Mouse (Mus musculus): Measurements from ENCODE around the gene Gm973.

Gm973 gene

GRCm38 (mm10) chr1:59584656-59585410 is 68.8 kb downstream of the Gm973 start:
- DNase-seq (ENCODE audit: low spot score in 2 of 2), result peak; percentile 48 to 55

DNA sequence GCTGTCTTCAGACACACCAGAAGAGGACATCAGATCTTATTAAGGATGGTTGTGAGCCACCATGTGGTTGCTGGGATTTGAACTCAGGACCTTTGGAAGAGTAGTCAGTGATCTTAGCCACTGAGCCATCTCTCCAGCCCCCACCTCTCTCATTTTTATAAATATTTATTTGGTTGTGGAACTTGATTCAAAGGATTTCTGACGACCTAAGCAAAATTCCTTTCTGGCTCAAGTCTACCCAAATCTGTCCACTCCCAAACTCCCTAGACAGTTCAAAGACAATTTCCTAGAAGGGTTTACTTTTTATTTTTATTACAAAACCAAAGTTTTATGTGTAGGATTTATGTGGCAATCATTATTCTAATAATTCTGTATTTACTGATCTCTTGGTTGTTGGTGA is 73.2 kb downstream of the Gm973 start:
- DNase-seq (ENCODE audit: low spot score in 2 of 2), result no peak

DNA sequence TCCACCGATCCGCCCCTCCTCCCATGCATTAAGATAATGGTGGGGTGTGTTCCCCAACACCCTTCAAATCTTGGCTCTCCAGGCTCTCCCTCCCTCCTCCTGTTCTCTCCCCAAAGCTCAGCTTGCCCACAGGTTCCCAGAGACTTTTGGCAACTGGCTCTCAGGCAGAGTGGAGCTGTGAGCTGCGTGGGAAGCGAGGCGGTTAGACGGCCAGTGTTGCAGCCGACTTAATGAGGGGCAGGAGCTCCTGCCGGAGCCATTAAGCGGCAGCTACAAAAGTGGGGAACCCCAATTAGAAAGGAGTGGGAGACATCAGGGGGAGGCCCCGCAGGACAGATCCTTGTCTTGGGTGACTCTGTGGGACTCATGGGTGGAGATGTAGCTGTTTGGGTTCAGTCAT is 76.3 kb downstream of the Gm973 start:
- peak; percentile 48 to 53 for DNase-seq (ENCODE audit: low spot score in 2 of 2)

GRCm38 (mm10) chr1:59592876-59593275 is 76.8 kb downstream of the Gm973 start:
- no peak for DNase-seq (ENCODE audit: low spot score in 2 of 2)

- no peak for DNase-seq (ENCODE audit: low spot score in 2 of 2)
These were observed 77.6 kb downstream of the Gm973 start for GRCm38 (mm10) chr1:59593622-59594035.

DNA sequence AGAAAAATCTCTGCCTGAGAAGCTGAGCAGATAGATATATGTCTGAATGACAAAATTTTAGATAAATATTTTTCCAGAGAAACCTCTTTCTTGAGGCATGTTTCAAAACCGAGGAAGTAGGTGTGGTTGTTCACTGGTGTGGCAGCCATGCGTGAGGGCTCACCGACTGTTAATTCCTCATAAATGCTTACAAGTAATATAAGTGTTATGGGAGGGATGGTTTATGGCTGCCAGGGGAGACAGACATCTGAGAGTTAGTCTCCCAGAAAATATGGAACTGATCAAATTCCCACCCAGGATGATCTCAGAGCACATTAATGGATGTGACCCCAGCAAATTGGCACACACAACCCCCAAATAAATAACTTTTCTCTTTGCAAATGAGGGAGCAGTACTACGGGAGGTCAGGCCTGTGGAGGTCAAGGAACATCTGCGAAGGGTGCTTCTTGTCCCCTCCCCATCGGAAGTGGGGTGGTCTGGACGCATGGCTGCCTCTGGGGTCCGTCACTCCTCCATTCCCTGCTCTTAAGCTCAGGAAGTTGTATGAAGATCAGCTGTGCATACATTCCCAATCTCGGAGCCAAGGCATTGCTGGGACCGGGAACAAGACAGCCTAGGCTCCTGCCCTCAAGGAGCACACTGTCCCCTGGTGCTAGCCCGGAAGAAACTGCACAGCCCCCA is 78.7 kb downstream of the Gm973 start:
- DNase-seq (ENCODE audit: low spot score in 2 of 2), result no peak

- DNase-seq (ENCODE audit: low spot score in 2 of 2), result no peak
These were observed 79.5 kb downstream of the Gm973 start for GRCm38 (mm10) chr1:59595609-59596008.

- DNase-seq (ENCODE audit: low spot score in 2 of 2), result peak in 1 of 2 experiments; percentile 28
These were observed 86.7 kb downstream of the Gm973 start for GRCm38 (mm10) chr1:59602531-59603416.

GRCm38 (mm10) chr1:59603417-59603712 is 87.3 kb downstream of the Gm973 start:
- DNase-seq (ENCODE audit: low spot score in 2 of 2), result no peak

- DNase-seq (ENCODE audit: low spot score in 2 of 2), result no peak
These were observed 87.8 kb downstream of the Gm973 start for GRCm38 (mm10) chr1:59603893-59604292.

- no peak for DNase-seq (ENCODE audit: low spot score in 2 of 2)
These were observed 90.4 kb downstream of the Gm973 start for GRCm38 (mm10) chr1:59606479-59606878.

DNA sequence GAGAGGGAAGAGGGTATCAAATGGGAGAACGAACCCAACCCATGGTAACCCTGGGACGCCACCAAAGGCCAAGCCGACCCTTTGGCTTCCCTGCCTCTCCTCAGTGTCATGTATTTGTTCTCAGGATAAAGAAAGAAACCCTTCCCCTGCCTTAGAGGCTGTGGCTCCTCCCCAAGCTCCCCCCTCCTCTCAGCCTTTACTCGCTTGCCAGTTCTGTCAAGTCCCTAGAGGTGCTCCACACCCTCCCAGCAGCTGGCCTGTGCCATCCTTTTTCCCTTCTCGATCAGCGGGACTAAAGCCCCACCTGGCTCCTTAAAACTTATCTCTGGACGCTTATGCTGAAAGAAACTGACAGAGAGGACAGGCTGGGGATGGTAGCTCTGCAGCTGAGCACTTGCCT is 91.0 kb downstream of the Gm973 start:
- no peak for DNase-seq (ENCODE audit: low spot score in 2 of 2)

- no peak for DNase-seq (ENCODE audit: low spot score in 2 of 2)
These were observed 92.2 kb downstream of the Gm973 start for GRCm38 (mm10) chr1:59608125-59608762.

DNA sequence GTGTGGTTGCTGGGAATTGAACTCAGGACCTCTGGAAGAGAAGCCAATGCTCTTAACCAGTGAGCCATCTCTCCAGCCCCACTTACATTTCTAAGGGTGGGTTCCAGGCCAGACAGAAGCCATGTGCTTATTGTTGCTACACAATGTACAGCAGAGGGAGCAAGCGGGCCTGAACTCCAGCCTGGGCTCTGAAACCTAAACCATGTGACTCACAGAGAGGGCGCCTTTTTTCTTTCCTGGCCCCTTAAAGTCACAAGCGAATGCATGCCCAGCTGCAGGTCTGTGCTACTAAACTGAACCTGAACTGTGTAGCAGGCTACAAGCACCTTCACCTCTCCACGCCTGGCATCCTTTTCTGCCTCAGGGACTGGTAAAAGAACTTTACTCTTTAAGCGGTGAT is 92.9 kb downstream of the Gm973 start:
- no peak for DNase-seq (ENCODE audit: low spot score in 2 of 2)

DNA sequence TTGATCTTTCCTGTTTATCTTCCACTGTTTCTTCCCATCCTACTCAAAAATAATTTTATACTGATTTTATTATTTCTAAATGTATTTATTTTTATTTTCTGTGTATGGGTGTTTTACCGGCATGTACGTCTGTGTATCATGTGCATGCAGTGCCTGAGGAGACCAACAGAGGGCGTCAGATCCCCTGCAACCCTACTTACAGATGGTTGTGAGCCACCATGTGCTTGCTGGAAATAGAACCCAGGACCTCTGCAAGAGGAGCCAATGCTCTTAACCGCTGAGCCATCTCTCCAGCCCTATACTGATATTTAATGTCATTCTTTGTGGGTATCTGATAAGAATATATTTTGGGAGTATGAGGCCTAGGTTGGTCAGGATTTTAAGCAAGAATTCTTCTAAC is 93.4 kb downstream of the Gm973 start:
- DNase-seq (ENCODE audit: low spot score in 2 of 2), result no peak

- no peak for DNase-seq (ENCODE audit: low spot score in 2 of 2)
These were observed 93.8 kb downstream of the Gm973 start for GRCm38 (mm10) chr1:59609896-59610295.

- DNase-seq (ENCODE audit: low spot score in 2 of 2), result no peak
These were observed 94.9 kb downstream of the Gm973 start for GRCm38 (mm10) chr1:59610929-59611328.

GRCm38 (mm10) chr1:59613795-59614194 is 97.7 kb downstream of the Gm973 start:
- peak in 1 of 2 experiments; percentile 30 for DNase-seq (ENCODE audit: low spot score in 2 of 2)

DNA sequence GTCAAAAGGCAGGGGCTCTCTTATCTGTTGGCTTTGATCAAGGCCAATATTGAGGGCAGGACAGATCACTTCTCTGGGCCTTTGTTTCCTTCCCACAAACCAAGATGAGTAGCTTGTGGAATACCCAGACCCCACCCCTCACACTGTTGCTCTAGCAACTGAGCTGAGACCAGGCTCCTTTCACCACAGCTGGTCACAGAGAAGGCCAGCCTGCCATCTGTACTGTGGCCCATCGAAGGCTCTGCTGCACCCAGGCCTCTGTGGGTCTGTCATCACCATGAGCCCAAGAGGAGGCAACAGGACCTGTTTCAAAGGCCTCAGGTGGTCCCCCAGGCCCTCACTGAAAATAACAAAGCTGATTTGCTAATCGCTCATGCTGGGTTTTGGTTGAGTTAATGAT is 99.0 kb downstream of the Gm973 start:
- no peak for DNase-seq (ENCODE audit: low spot score in 2 of 2)

DNA sequence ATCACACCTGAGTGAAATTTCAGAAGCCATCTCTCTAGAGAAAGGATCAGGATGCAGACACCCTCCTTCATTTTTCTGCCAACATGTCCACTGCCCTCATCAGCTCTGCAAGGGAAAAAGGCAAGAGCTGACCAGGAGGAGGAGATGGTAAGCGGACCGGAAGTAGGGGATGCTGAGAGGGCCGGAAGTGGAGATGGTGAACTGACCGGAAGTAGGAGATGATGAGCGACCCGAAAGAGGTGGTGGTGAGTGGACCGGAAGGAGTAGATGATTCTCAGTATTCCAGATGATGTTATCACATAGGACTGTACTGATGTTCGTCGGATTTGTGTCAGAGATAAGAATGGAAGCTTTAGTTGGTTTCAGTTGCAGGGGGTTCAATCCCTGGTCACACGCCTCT is 103.1 kb downstream of the Gm973 start:
- no peak for DNase-seq (ENCODE audit: low spot score in 2 of 2)

DNA sequence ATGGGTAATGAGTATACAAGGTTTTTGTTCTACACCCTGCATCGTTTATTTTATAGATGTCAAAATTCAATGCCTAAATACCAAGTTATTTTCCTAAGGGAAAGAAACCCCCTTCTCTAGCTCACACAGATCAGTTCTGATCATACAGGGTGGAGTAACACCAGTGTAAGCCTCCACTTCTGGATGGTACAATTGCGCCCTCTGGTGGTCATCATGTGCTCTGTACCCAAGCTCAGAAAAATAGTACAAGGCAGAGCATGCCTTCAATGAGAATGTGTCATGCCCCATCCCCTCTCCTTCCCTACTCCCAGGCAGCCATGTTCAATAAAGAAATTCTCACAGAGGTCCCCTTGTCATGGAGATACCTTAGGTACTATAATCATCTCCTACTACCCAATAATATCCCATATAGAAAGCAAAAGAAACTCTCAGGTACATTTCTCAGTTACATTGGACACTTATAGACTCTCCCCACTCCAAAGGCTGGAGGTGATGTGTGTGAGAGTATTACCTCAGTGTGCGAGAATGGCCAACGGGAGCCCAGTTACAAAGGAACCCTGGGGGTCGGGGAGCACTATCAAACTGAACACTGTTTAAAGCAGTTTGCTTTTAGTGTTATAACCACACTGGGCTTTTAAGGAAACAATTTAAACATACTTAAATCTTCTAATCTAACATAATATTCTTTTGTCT is 107.4 kb downstream of the Gm973 start:
- DNase-seq (ENCODE audit: low spot score in 2 of 2), result peak; percentile 62 to 75
